Mouse (Mus musculus): Measurements from ENCODE around the gene Rgs10. TPM values are rescaled to one million over a fixed set of nuclear protein-coding genes. Genes with fewer than 3 reads are reported as not detected.

Gene Rgs10
- total and polyA plus RNA-seq, 3 experiments, result 42.3 to 44.7 TPM; not detected in 1

DNA sequence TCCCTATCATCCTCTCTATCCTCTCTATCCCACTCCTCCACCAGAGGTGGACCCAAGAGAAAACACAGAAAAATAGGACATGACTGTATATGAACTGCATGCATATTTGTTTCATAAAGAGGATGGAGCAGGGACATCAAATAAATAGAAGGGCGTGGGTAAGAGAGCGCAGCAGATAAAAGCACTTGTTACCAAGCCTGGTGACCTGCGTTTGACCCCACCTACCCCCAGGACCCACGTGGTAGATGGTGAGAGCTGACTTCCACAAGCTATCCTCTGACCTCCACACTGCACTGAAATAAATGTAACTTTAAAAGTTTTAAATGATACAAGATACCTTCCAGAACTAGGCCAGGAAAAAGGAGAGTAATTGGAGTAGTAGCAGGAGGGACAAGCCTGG, 24.8 kb downstream of the Rgs10 start:
- no peak overlapping the region for H3K27ac ChIP-seq (ENCODE audit: control insufficient read depth, low read depth, low read length)
- H3K36me3 ChIP-seq (ENCODE audit: control insufficient read depth in 1 of 2, insufficient read depth in 2 of 2, low read length in 2 of 2), result peaks cover 0 to 36% of the 10 kb centered on the region in 2 experiments; a peak in 2 of 4 replicates
- no peaks in the 10 kb centered on the region for H3K9me3 ChIP-seq (replicated peaks; ENCODE audit: insufficient read depth, low read length)
- H3K4me3 ChIP-seq (ENCODE audit: control insufficient read depth in 1 of 2, insufficient read depth in 1 of 2, low read depth in 2 of 2, low read length in 2 of 2), result no peak overlapping the region
- H3K4me1 ChIP-seq (ENCODE audit: control insufficient read depth in 1 of 2, insufficient read depth in 2 of 2, low read length in 2 of 2), result peaks cover 37 to 48% of the 10 kb centered on the region in 2 experiments
- no peak for DNase-seq (ENCODE audit: low read depth, low spot score)
- no peaks in the 10 kb centered on the region for H3K79me2 ChIP-seq (ENCODE audit: control insufficient read depth, insufficient read depth, low read length, poor library complexity)
- TF ChIP-seq USF1 (IDR thresholded peaks at IDR 0.05; ENCODE audit: low read depth, low read length), result 0 out of 2 replicates have a peak, but pooled peaks have one; percentile 16
- TF ChIP-seq JUND (IDR thresholded peaks at IDR 0.05; ENCODE audit: low read depth, low read length), result no peak
- no peaks in the 10 kb centered on the region for H3K27me3 ChIP-seq (ENCODE audit: control insufficient read depth in 1 of 2, insufficient read depth in 2 of 2, low read length in 2 of 2)
- H3K9ac ChIP-seq (ENCODE audit: control insufficient read depth, low read depth, low read length, poor library complexity, severe bottlenecking), result no peak overlapping the region

DNA sequence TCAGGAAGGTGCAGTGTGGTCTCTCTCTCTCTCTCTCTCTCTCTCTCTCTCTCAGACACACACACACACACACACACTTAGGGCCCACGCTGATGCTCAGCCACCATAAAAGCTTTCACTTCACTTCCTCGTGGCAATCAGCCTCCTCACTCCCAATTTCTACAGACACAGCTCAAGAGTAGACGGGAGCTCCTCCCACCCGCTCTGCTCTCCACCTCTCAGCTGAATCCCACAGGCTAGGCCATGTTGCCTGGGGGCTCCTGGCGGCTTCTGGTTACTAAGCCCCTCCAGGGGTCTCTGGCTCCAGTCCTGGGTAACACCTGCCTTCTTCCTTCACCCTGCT, 25.6 kb downstream of the Rgs10 start:
- Histone ChIP-seq H3K27ac (ENCODE audit: control insufficient read depth, low read depth, low read length) (0 out of 2 replicates have a peak overlapping the region, but pooled peaks have one; percentile 47), H3K4me1 (ENCODE audit: control insufficient read depth in 1 of 2, insufficient read depth in 2 of 2, low read length in 2 of 2) (peaks cover 31 to 42% of the 10 kb centered on the region in 2 experiments), H3K36me3 (ENCODE audit: control insufficient read depth in 1 of 2, insufficient read depth in 2 of 2, low read length in 2 of 2) (peaks cover 0 to 30% of the 10 kb centered on the region in 2 experiments; a peak in 2 of 4 replicates), H3K9ac (ENCODE audit: control insufficient read depth, low read depth, low read length, poor library complexity, severe bottlenecking) (no peak overlapping the region; the same call in 1 of the 2 replicates), H3K9me3 (replicated peaks; ENCODE audit: insufficient read depth, low read length) (no peaks in the 10 kb centered on the region), H3K27me3 (ENCODE audit: control insufficient read depth in 1 of 2, insufficient read depth in 2 of 2, low read length in 2 of 2) (no peaks in the 10 kb centered on the region), H3K79me2 (ENCODE audit: control insufficient read depth, insufficient read depth, low read length, poor library complexity) (no peaks in the 10 kb centered on the region), H3K4me3 (ENCODE audit: control insufficient read depth in 1 of 2, insufficient read depth in 1 of 2, low read depth in 2 of 2, low read length in 2 of 2) (no peak overlapping the region)
- DNase-seq (ENCODE audit: low read depth, low spot score), result peak; percentile 34
- TF ChIP-seq MAX (IDR thresholded peaks at IDR 0.05; ENCODE audit: low read length) (no peak), MAZ (IDR thresholded peaks at IDR 0.05; ENCODE audit: low read depth, low read length) (no peak), CHD1 (IDR thresholded peaks at IDR 0.05; ENCODE audit: low read depth, low read length) (no peak), KAT2A (conservative IDR thresholded peaks at IDR 0.05; ENCODE audit: low read depth, low read length) (no peak)

DNA sequence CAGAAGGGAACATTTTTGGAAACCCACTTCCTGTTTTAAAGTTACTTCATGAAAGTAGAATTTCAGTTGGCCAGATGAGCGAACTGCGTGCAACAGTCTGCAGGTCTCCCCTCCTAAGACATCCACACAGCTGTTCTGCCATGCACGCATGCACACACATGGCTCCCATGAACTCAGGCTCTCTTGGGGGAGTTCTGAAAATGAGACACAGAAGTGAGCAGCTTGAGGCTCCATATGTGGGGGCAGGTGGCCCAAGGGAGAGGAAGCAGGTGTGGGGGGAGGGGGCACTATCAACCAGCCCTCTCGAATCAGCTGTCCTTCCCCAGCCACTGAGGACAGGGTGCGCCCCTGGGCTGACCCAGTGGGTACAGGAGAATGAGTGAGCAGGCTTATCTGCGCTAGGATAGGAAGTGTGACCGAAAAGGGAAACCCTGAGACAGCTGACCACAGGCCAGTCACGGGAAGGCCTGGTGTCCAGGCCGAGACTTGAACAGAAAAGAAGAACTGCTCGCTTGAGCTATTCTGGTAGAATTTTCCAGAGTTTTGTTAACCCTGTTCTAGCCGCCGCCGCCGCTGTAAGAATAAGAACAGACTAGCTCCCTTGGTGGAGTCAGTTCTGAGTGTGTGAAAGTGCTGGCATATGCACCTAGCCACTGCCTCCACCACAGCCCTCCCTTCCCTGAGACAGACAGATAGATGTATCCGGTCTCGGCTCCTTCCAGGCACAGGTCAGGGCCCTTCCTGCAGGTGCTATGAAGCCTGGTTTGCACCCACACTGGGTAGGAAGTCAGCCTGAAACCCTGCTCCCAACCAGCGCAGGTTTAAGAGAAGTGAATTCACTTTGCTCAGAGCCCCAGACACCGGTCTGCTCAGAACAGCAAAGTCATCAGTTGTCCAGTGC, 26.2 kb downstream of the Rgs10 start:
- no peak overlapping the region for H3K4me3 ChIP-seq (ENCODE audit: control insufficient read depth in 1 of 2, insufficient read depth in 1 of 2, low read depth in 2 of 2, low read length in 2 of 2)
- H3K27ac ChIP-seq (ENCODE audit: control insufficient read depth, low read depth, low read length), result peak overlapping the region; percentile 47
- H3K9ac ChIP-seq (ENCODE audit: control insufficient read depth, low read depth, low read length, poor library complexity, severe bottlenecking), result peak overlapping the region; percentile 3; the same call in 1 of the 2 replicates
- no peaks in the 10 kb centered on the region for H3K27me3 ChIP-seq (ENCODE audit: control insufficient read depth in 1 of 2, insufficient read depth in 2 of 2, low read length in 2 of 2)
- no peaks in the 10 kb centered on the region for H3K9me3 ChIP-seq (replicated peaks; ENCODE audit: insufficient read depth, low read length)
- peak; percentile 46 for DNase-seq (ENCODE audit: low read depth, low spot score)
- H3K4me1 ChIP-seq (ENCODE audit: control insufficient read depth in 1 of 2, insufficient read depth in 2 of 2, low read length in 2 of 2), result peaks cover 27 to 38% of the 10 kb centered on the region in 2 experiments
- H3K36me3 ChIP-seq (ENCODE audit: control insufficient read depth in 1 of 2, insufficient read depth in 2 of 2, low read length in 2 of 2), result peaks cover 0 to 24% of the 10 kb centered on the region in 2 experiments; a peak in 2 of 4 replicates
- no peaks in the 10 kb centered on the region for H3K79me2 ChIP-seq (ENCODE audit: control insufficient read depth, insufficient read depth, low read length, poor library complexity)
- TF ChIP-seq GATA1 (IDR thresholded peaks at IDR 0.05; ENCODE audit: low read depth, low read length), result no peak
- TF ChIP-seq ZMIZ1 (IDR thresholded peaks at IDR 0.05; ENCODE audit: low read depth, low read length), result no peak
- TF ChIP-seq MEF2A (IDR thresholded peaks at IDR 0.05; ENCODE audit: extremely low read depth, insufficient replicate concordance, low read depth, low read length, poor library complexity, severe bottlenecking), result no peak
- peak; percentile 8; the same call in 1 of the 2 replicates for TF ChIP-seq USF1 (IDR thresholded peaks at IDR 0.05; ENCODE audit: low read depth, low read length)
- no peak for TF ChIP-seq TBP (IDR thresholded peaks at IDR 0.05; ENCODE audit: low read depth, low read length)
- TF ChIP-seq ETS1 (IDR thresholded peaks at IDR 0.05; ENCODE audit: low read depth, low read length), result 0 out of 2 replicates have a peak, but pooled peaks have one; percentile 22
- peak in 1 of 2 experiments; percentile 15; a peak in 1 of 4 replicates for TF ChIP-seq EP300 (IDR thresholded peaks at IDR 0.05; ENCODE audit: low read depth in 1 of 2, low read length in 2 of 2)
- peak; percentile 36 for TF ChIP-seq MXI1 (IDR thresholded peaks at IDR 0.05; ENCODE audit: low read depth, low read length)
- TF ChIP-seq SIN3A (IDR thresholded peaks at IDR 0.05; ENCODE audit: low read length), result no peak
- TF ChIP-seq POLR2AphosphoS5 (IDR thresholded peaks at IDR 0.05; ENCODE audit: borderline replicate concordance, low read depth, low read length), result no peak
- TF ChIP-seq MYC (IDR thresholded peaks at IDR 0.05; ENCODE audit: low read depth, low read length), result no peak
- TF ChIP-seq CHD1 (IDR thresholded peaks at IDR 0.05; ENCODE audit: low read depth, low read length), result no peak
- no peak for TF ChIP-seq POLR2AphosphoS2 (IDR thresholded peaks at IDR 0.05; ENCODE audit: low read length)
- TF ChIP-seq NRF1 (IDR thresholded peaks at IDR 0.05; ENCODE audit: insufficient read depth, low read depth, low read length, poor library complexity, severe bottlenecking), result no peak
- no peak for TF ChIP-seq CTCF (IDR thresholded peaks at IDR 0.05 in 2 of 3, conservative IDR thresholded peaks at IDR 0.05 in 1 of 3; ENCODE audit: control insufficient read depth in 1 of 3, insufficient read depth in 1 of 3, low read depth in 2 of 3, low read length in 3 of 3, poor library complexity in 1 of 3, severe bottlenecking in 1 of 3)
- no peak for TF ChIP-seq MAX (IDR thresholded peaks at IDR 0.05; ENCODE audit: low read length)
- TF ChIP-seq E2F4 (IDR thresholded peaks at IDR 0.05; ENCODE audit: borderline replicate concordance, low read depth, low read length), result no peak
- no peak for TF ChIP-seq ZC3H11A (IDR thresholded peaks at IDR 0.05; ENCODE audit: low read depth, low read length)
- no peak for TF ChIP-seq USF2 (IDR thresholded peaks at IDR 0.05; ENCODE audit: borderline replicate concordance in 1 of 2, insufficient read depth in 1 of 2, low read depth in 1 of 2, low read length in 2 of 2)

Measured in MEL (cell line).